Mouse (Mus musculus) adipocyte (in vitro differentiated cells): Measurements from ENCODE around the gene Olfr314.
"Not testable (repeated sequence)": the region's sequence is repeated elsewhere in the genome, so short reads cannot be mapped to it uniquely, and the experiment has no call there.

Experiments used
- DNase-seq: peaks from one replicate; pipeline ENCODE4 v3.0.0-alpha.2; 2016; ENCODE audit warnings: low spot score

The Olfr314 gene

DNA sequence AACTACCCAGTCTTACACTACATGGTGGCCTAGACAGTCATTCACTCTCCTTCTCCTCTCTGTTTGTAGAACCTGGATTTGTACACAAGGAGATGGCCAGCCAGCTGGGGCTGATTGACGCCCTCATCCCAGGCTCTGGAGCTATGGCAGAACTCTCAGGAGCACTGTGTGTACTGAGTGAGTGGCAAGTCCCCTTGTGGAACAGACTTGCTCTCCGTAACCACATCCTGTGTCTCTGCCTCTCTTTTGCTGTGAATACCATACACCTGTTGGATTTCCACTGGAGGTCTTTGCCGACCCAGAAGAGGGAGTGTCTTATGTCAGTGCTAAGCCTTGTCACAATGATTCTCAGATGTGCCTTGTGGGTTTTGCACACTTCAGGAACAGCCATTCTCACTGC is 49.8 kb downstream of the Olfr314 start:
- not testable (repeated sequence) for DNase-seq
